Mouse (Mus musculus) adrenal gland, postnatal 14 days (tissue): Measurements from ENCODE around the gene Olfr1245. TPM values are rescaled to one million over a fixed set of nuclear protein-coding genes. Genes with fewer than 3 reads are reported as not detected.
"Not testable (repeated sequence)": the region's sequence is repeated elsewhere in the genome, so short reads cannot be mapped to it uniquely, and the experiment has no call there.

Experiments used
- DNase-seq: peaks from one replicate; pipeline ENCODE4 v3.0.0; 2021; ENCODE audit warnings: mixed read lengths
- long read RNA-seq, 2 experiments: library from polyadenylated mRNA; stranded (forward); transcript quantifications; one replicate each; pipeline ENCODE4 v2.0.0; 2021
- total RNA-seq: library from RNA; stranded (reverse); gene quantifications from 2 replicates; pipeline ENCODE4 v1.2.3, GENCODE M21; 2021

Gene Olfr1245
- not detected in 2 replicates for total RNA-seq
- long read RNA-seq, experiment 1: 0 reads
- long read RNA-seq, experiment 2: 0 reads

GRCm38 (mm10) chr2:89578347-89578746 is at the start of gene Olfr1245:
Olfr1245 (minus strand) TSS chr2:89578447.
- DNase-seq: no peak

- DNase-seq: not testable (repeated sequence)
Observed at GRCm38 (mm10) chr2:89618145-89618544, 39.9 kb upstream of the Olfr1245 start, which contains the start of gene Olfr1248. Olfr1248 (minus strand) TSS chr2:89618245.

- no peak for DNase-seq
Observed at GRCm38 (mm10) chr2:89614030-89614429, 35.8 kb upstream of the Olfr1245 start, which contains the start of gene Olfr1247. Olfr1247 (minus strand) TSS chr2:89614130.

- no peak for DNase-seq
Observed at GRCm38 (mm10) chr2:89593057-89593456, 14.8 kb upstream of the Olfr1245 start, which contains the start of gene Olfr1246. Olfr1246 (minus strand) TSS chr2:89593157.

GRCm38 (mm10) chr2:89562706-89563105 is 15.5 kb downstream of the Olfr1245 start:
- not testable (repeated sequence) for DNase-seq

GRCm38 (mm10) chr2:89544516-89544915 is 33.7 kb downstream of the Olfr1245 start:
- no peak for DNase-seq

- no peak for DNase-seq
Observed at GRCm38 (mm10) chr2:89539923-89540322, 38.3 kb downstream of the Olfr1245 start.

- DNase-seq: no peak
Observed at GRCm38 (mm10) chr2:89531387-89531786, 46.9 kb downstream of the Olfr1245 start, which contains the start of gene Olfr1243. Olfr1243 (minus strand) TSS chr2:89531487.

Other genes with a start within 250 kb of the Olfr1245 start
- gene Olfr1232, start 248.8 kb downstream of the Olfr1245 start, total RNA-seq: not detected in 2 replicates
- gene Olfr1233, start 236.0 kb downstream of the Olfr1245 start, total RNA-seq: not detected in 2 replicates
- gene Olfr1234, start 213.6 kb downstream of the Olfr1245 start, total RNA-seq: not detected in 2 replicates
- not detected in 2 replicates for gene Olfr1238, start 168.8 kb downstream of the Olfr1245 start, total RNA-seq
- not detected in 2 replicates for gene Olfr1239, start 158.0 kb downstream of the Olfr1245 start, total RNA-seq
- gene Olfr1240, start 135.4 kb downstream of the Olfr1245 start, total RNA-seq: not detected in 2 replicates
- not detected in 2 replicates for gene Olfr1241, start 91.3 kb downstream of the Olfr1245 start, total RNA-seq
- not detected in 2 replicates for gene Olfr1242, start 80.1 kb downstream of the Olfr1245 start, total RNA-seq
- gene Olfr1243, start 47.0 kb downstream of the Olfr1245 start, total RNA-seq: not detected in 2 replicates
- not detected in 2 replicates for gene Olfr1246, start 14.7 kb upstream of the Olfr1245 start, total RNA-seq
- gene Olfr1247, start 35.7 kb upstream of the Olfr1245 start, total RNA-seq: not detected in 2 replicates
- gene Olfr1248, start 39.8 kb upstream of the Olfr1245 start, total RNA-seq: not detected in 2 replicates
- gene Olfr1249, start 56.5 kb upstream of the Olfr1245 start, total RNA-seq: not detected in 2 replicates
- gene Olfr1250, start 83.0 kb upstream of the Olfr1245 start, total RNA-seq: not detected in 2 replicates
- not detected in 2 replicates for gene Olfr1251, start 93.5 kb upstream of the Olfr1245 start, total RNA-seq
- not detected in 2 replicates for gene Olfr1252, start 146.6 kb upstream of the Olfr1245 start, total RNA-seq
- not detected in 2 replicates for gene Olfr1253, start 178.6 kb upstream of the Olfr1245 start, total RNA-seq
- not detected in 2 replicates for gene Olfr1254, start 215.2 kb upstream of the Olfr1245 start, total RNA-seq
- not detected in 2 replicates for gene Olfr1255, start 233.6 kb upstream of the Olfr1245 start, total RNA-seq